Comparison of ENCODE assay signal across 10 mouse cellular contexts in genomic region chr17:86032113-86032714, GRCm38 (mm10).
A peak's percentile ranks its signal among the peaks of the same experiment; 100 is the strongest.
DNase-seq lines count a peak whose midpoint lies in the region; ATAC-seq and TF ChIP-seq lines count a peak whose summit lies in the region.
"Had no signal": no experiment of that assay in that cellular context is flagged by ENCODE, and none has a peak within 500 bp of the region (broad histone marks: within the 10 kb centered on the region; RNA-seq: fewer than 3 reads in every experiment).

No protein-coding gene starts in this region.

- 0 out of 2 replicates have a peak overlapping the region, but pooled peaks have one; percentile 21 for H3K4me2 ChIP-seq in embryonic facial prominence, embryonic 14.5 days (ENCODE audit: low read depth, low read length)
- no peak overlapping the region for H3K4me2 ChIP-seq in stomach, embryonic 16.5 days (ENCODE audit: low read depth, low read length)
- H3K4me2 ChIP-seq in forebrain, embryonic 16.5 days (ENCODE audit: low read length), result no peak overlapping the region

- H3K4me3 ChIP-seq in liver, adult 2 months (ENCODE audit: insufficient read depth, low read depth, low read length), result no peak overlapping the region
- H3K4me3 ChIP-seq in embryonic facial prominence, embryonic 14.5 days (ENCODE audit: low read depth, low read length), result no peak overlapping the region
- H3K4me3 ChIP-seq in stomach, embryonic 16.5 days (replicated peaks; ENCODE audit: low read length), result no peak overlapping the region
- H3K4me3 ChIP-seq in forebrain, embryonic 16.5 days (replicated peaks; ENCODE audit: low read length), result no peak overlapping the region
- H3K4me3 ChIP-seq: layer of hippocampus, adult 2 months had no signal

- no peaks in the 10 kb centered on the region; the same call in 1 of the 2 replicates for H3K36me3 ChIP-seq in liver, adult 2 months (ENCODE audit: control insufficient read depth, insufficient read depth, low read length)
- H3K36me3 ChIP-seq in embryonic facial prominence, embryonic 14.5 days (ENCODE audit: control insufficient read depth, insufficient read depth, low read length), result no peaks in the 10 kb centered on the region
- H3K36me3 ChIP-seq in stomach, embryonic 16.5 days (ENCODE audit: control insufficient read depth, insufficient read depth, low read length), result no peaks in the 10 kb centered on the region
- no peaks in the 10 kb centered on the region for H3K36me3 ChIP-seq in forebrain, embryonic 16.5 days (ENCODE audit: control insufficient read depth, insufficient read depth)

- WGBS in liver, adult 2 months, result 82% methylated on average over 3 of the region's 3 CpGs
- WGBS in embryonic facial prominence, embryonic 14.5 days, result 40% methylated on average over 3 of the region's 3 CpGs
- WGBS in stomach, embryonic 16.5 days, result 53% methylated on average over 3 of the region's 3 CpGs
- 82% methylated on average over 3 of the region's 3 CpGs for WGBS in forebrain, embryonic 16.5 days

- no peaks in the 10 kb centered on the region for H3K79me2 ChIP-seq in liver, adult 2 months (ENCODE audit: control insufficient read depth, insufficient read depth, low read length)

- H3K9me3 ChIP-seq in embryonic facial prominence, embryonic 14.5 days (ENCODE audit: control insufficient read depth, low read length), result no peaks in the 10 kb centered on the region
- no peaks in the 10 kb centered on the region for H3K9me3 ChIP-seq in stomach, embryonic 16.5 days (replicated peaks; ENCODE audit: control insufficient read depth, low read length)
- H3K9me3 ChIP-seq in forebrain, embryonic 16.5 days (ENCODE audit: control insufficient read depth, low read length), result no peaks in the 10 kb centered on the region

- TF ChIP-seq POLR2A in liver, adult 2 months (IDR thresholded peaks at IDR 0.05; ENCODE audit: extremely low read depth, insufficient read depth, low read length), result no peak

- 0 out of 2 replicates have a peak, but pooled peaks have one; percentile 57 for ATAC-seq in embryonic facial prominence, embryonic 14.5 days (ENCODE audit: low read depth)
- ATAC-seq in stomach, embryonic 16.5 days (ENCODE audit: insufficient read depth, low FRiP score), result peak; percentile 75
- no peak for ATAC-seq in forebrain, embryonic 16.5 days
- ATAC-seq in inflammation-experienced regulatory T-cells, adult 6 months, result no peak
- ATAC-seq: liver, postnatal 0 days had no signal

- no peak for TF ChIP-seq CTCF in liver, adult 2 months (IDR thresholded peaks at IDR 0.05; ENCODE audit: low read depth, low read length)

- no peak overlapping the region for H3K27ac ChIP-seq in liver, adult 2 months (replicated peaks; ENCODE audit: insufficient read depth, low read depth, low read length)
- peak overlapping the region; percentile 80 for H3K27ac ChIP-seq in embryonic facial prominence, embryonic 14.5 days (replicated peaks; ENCODE audit: low read depth, low read length)
- peak overlapping the region; percentile 80 for H3K27ac ChIP-seq in stomach, embryonic 16.5 days (ENCODE audit: low read length)
- no peak overlapping the region for H3K27ac ChIP-seq in forebrain, embryonic 16.5 days (ENCODE audit: low read length)
- H3K27ac ChIP-seq: layer of hippocampus, adult 2 months had no signal

- DNase-seq in liver, adult 2 months (ENCODE audit: extremely low read depth, low read depth, low spot score), result peak; percentile 18
- no peak for DNase-seq in liver
- peak; percentile 87 for DNase-seq in embryonic facial prominence, embryonic 14.5 days (ENCODE audit: low spot score)
- DNase-seq in kidney, postnatal 4 days, result peak; percentile 50 to 58
- DNase-seq: liver, postnatal 0 days; right cerebral cortex, postnatal 25 days had no signal

- H3K9ac ChIP-seq in liver, adult 2 months (ENCODE audit: low read depth, low read length), result no peak overlapping the region
- H3K9ac ChIP-seq in embryonic facial prominence, embryonic 14.5 days (ENCODE audit: low read depth, low read length), result no peak overlapping the region
- no peak overlapping the region for H3K9ac ChIP-seq in stomach, embryonic 16.5 days (ENCODE audit: low read length)
- no peak overlapping the region for H3K9ac ChIP-seq in forebrain, embryonic 16.5 days (replicated peaks; ENCODE audit: low read depth, low read length)
- H3K9ac ChIP-seq: liver, postnatal 0 days had no signal

- no peaks in the 10 kb centered on the region for H3K4me1 ChIP-seq in liver, adult 2 months (ENCODE audit: control insufficient read depth, insufficient read depth, low read length)
- peaks cover 28% of the 10 kb centered on the region for H3K4me1 ChIP-seq in embryonic facial prominence, embryonic 14.5 days (ENCODE audit: control insufficient read depth, insufficient read depth, low read length)
- H3K4me1 ChIP-seq in stomach, embryonic 16.5 days (ENCODE audit: control insufficient read depth, insufficient read depth, low read length), result 0 out of 2 replicates have a peak, but pooled peaks cover 5% of the 10 kb centered on the region
- H3K4me1 ChIP-seq in forebrain, embryonic 16.5 days (replicated peaks; ENCODE audit: control insufficient read depth, insufficient read depth, low read length), result peaks cover 6% of the 10 kb centered on the region; the same call in 1 of the 2 replicates

- H3K27me3 ChIP-seq in liver, adult 2 months (ENCODE audit: control insufficient read depth, insufficient read depth, low read length), result no peaks in the 10 kb centered on the region
- H3K27me3 ChIP-seq in embryonic facial prominence, embryonic 14.5 days (replicated peaks; ENCODE audit: control insufficient read depth, insufficient read depth, low read length), result no peaks in the 10 kb centered on the region
- H3K27me3 ChIP-seq in stomach, embryonic 16.5 days (ENCODE audit: control insufficient read depth, insufficient read depth, low read length), result no peaks in the 10 kb centered on the region
- H3K27me3 ChIP-seq in forebrain, embryonic 16.5 days (replicated peaks; ENCODE audit: control insufficient read depth, insufficient read depth, low read length), result no peaks in the 10 kb centered on the region

Comparison
In these comparisons a context has a peak if more than half of its experiments do, and no peak if none do; other contexts are left out.
1. H3K27ac ChIP-seq: peak in embryonic facial prominence, embryonic 14.5 days (single experiment) and stomach, embryonic 16.5 days (single experiment); none in liver, adult 2 months (single experiment) and forebrain, embryonic 16.5 days (single experiment).
2. ATAC-seq: peak in embryonic facial prominence, embryonic 14.5 days (single experiment) and stomach, embryonic 16.5 days (single experiment); none in forebrain, embryonic 16.5 days (single experiment) and inflammation-experienced regulatory T-cells, adult 6 months (single experiment).